Mouse (Mus musculus): ENCODE data around the gene Emilin1. TPM values are rescaled to one million over a fixed set of nuclear protein-coding genes. Genes with fewer than 3 reads are reported as not detected.

Emilin1 gene
- polyA plus RNA-seq, 1 experiment from 2014 or later, result 191 TPM

DNA sequence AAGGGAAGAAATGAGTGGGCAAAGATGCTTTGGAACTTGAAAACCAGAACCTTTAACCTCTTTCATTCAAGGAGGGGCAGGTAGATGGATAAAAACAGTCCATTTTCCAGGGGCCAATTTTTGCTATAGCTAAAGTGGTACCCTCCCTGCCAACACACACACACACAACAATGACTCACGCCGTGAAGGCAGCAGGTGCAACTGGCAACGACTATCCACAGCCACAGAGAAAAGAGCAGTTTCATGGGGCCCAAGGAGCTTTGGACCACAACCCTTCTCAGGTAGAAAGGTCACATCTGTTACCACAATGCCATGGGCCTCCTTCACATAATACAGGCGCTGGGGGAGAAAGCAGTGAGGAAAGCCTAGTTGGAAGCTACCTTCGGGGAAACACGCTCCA lies 42.5 kb downstream of the Emilin1 start:
- Histone ChIP-seq H3K4me1 (ENCODE audit: control insufficient read depth, insufficient read depth, low read length) (peaks cover 18% of the 10 kb centered on the region), H3K4me2 (replicated peaks; ENCODE audit: low read depth, low read length) (no peak overlapping the region), H3K27ac (ENCODE audit: low read depth, low read length) (no peak overlapping the region), H3K36me3 (ENCODE audit: control insufficient read depth, insufficient read depth, low read length) (peaks cover 55% of the 10 kb centered on the region), H3K27me3 (ENCODE audit: control insufficient read depth, insufficient read depth, low read length) (no peaks in the 10 kb centered on the region), H3K9ac (ENCODE audit: low read depth, low read length) (no peak overlapping the region), H3K4me3 (ENCODE audit: low read length) (no peak overlapping the region), H3K9me3 (ENCODE audit: control insufficient read depth, low read length) (no peaks in the 10 kb centered on the region)
- no peak for ATAC-seq (ENCODE audit: low FRiP score, low TSS enrichment)
- 95% methylated on average over 6 of the region's 6 CpGs for WGBS

DNA sequence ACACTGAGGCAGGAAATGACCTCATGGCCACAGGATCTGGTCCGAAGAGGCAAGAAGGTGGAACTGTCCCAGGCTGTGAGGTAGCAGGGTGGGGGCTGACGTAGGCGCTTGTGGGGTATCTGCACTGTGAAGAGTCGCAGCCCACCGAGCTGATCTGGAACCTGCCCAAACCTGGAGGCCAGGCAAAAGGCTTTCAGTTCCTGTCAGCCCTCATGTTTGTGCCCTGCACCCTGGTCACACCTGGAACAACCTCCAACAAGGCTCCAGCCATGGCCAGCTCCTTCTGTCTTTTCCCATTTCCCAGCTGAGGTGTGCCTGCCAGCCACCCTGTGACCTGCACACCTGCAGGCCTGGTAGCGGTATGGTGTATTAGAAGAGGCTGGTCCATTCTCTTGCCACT lies 44.7 kb downstream of the Emilin1 start:
- H3K27ac ChIP-seq (ENCODE audit: low read depth, low read length), result no peak overlapping the region
- peaks cover 18% of the 10 kb centered on the region for H3K4me1 ChIP-seq (ENCODE audit: control insufficient read depth, insufficient read depth, low read length)
- WGBS, result 91% methylated on average over 6 of the region's 6 CpGs
- H3K9me3 ChIP-seq (ENCODE audit: control insufficient read depth, low read length), result no peaks in the 10 kb centered on the region
- no peaks in the 10 kb centered on the region for H3K27me3 ChIP-seq (ENCODE audit: control insufficient read depth, insufficient read depth, low read length)
- peaks cover 46% of the 10 kb centered on the region for H3K36me3 ChIP-seq (ENCODE audit: control insufficient read depth, insufficient read depth, low read length)
- peak overlapping the region; percentile 7; the same call in 1 of the 2 replicates for H3K9ac ChIP-seq (ENCODE audit: low read depth, low read length)
- H3K4me2 ChIP-seq (replicated peaks; ENCODE audit: low read depth, low read length), result no peak overlapping the region
- no peak overlapping the region for H3K4me3 ChIP-seq (ENCODE audit: low read length)
- no peak for ATAC-seq (ENCODE audit: low FRiP score, low TSS enrichment)

DNA sequence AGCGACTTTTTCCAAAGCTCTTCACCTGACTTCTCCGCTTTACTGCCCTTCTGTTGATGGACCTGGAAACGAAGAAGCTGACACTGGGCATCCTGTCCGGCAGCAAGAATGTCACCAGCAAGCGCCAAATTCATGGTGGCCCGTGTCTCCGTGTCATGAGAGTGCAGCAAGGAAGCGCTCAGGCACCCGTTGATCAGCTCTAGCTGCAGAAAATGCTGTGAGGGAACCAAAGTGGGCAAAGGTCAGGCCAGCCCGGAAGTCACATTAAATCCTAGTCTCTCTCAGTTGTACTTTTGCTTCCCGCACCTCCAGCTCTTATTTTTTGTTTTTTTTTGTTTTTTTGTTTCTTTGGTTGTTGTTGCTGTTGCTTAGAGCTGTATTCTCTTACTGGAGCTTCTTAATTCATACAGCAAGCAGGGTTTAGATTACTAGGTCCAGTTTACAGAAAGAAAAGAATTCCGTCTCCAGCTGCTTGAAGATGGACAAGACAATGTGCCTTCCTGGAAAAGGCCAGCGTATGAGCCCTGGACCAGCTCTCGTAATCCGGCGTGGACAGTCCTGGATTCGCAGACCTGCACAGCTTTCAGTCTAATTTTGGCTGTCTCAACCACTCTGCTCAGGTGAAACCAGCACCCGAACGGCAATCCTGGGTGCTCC lies 46.1 kb downstream of the Emilin1 start:
- Histone ChIP-seq H3K4me3 (ENCODE audit: low read length) (peak overlapping the region; percentile 89), H3K9me3 (ENCODE audit: control insufficient read depth, low read length) (no peaks in the 10 kb centered on the region), H3K27me3 (ENCODE audit: control insufficient read depth, insufficient read depth, low read length) (no peaks in the 10 kb centered on the region), H3K27ac (ENCODE audit: low read depth, low read length) (peak overlapping the region; percentile 89; the same call in 1 of the 2 replicates), H3K9ac (ENCODE audit: low read depth, low read length) (peak overlapping the region; percentile 92), H3K36me3 (ENCODE audit: control insufficient read depth, insufficient read depth, low read length) (peaks cover 32% of the 10 kb centered on the region), H3K4me2 (replicated peaks; ENCODE audit: low read depth, low read length) (peak overlapping the region; percentile 88), H3K4me1 (ENCODE audit: control insufficient read depth, insufficient read depth, low read length) (peaks cover 18% of the 10 kb centered on the region)
- no peak for ATAC-seq (ENCODE audit: low FRiP score, low TSS enrichment)
- 27% methylated on average over 19 of the region's 19 CpGs for WGBS

DNA sequence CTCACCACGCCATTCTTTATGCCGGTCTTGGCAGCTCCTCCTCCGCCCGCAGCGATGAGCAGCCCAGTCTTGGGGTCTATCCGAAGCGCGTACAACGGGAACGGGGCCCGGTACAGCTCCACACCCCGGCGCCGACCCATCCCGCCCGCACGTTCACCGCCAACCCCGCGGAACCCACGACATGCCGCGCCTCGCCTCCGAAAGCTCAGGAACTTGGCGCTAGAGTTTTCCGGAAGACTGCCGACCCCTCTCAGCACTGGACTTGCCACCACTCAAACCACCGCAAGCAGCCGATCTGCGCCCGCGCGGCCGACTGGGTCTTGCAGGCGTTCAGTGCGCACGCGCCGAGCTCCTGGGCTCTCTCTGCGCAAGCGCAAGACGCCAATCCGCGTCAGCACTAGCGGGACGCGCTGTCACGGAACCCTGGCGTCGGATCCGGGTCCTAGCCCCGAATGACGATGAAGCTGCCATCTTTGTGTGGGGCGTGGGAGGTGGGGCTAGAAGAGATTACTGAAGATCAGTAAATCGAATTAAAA lies 46.8 kb downstream of the Emilin1 start, which contains the start of gene Preb:
Preb (minus strand) TSS at position 396 of the 536 bp plus-strand sequence.
- ATAC-seq (ENCODE audit: low FRiP score, low TSS enrichment), result peak; percentile 94
- Histone ChIP-seq H3K9me3 (ENCODE audit: control insufficient read depth, low read length) (no peaks in the 10 kb centered on the region), H3K4me1 (ENCODE audit: control insufficient read depth, insufficient read depth, low read length) (peaks cover 18% of the 10 kb centered on the region), H3K9ac (ENCODE audit: low read depth, low read length) (peak within 1 kb of the TSS; percentile 92), H3K4me3 (ENCODE audit: low read length) (peak within 1 kb of the TSS; percentile 89), H3K27ac (ENCODE audit: low read depth, low read length) (peak within 1 kb of the TSS; percentile 89), H3K36me3 (ENCODE audit: control insufficient read depth, insufficient read depth, low read length) (peaks cover 25% of the 10 kb centered on the region), H3K27me3 (ENCODE audit: control insufficient read depth, insufficient read depth, low read length) (no peaks in the 10 kb centered on the region), H3K4me2 (replicated peaks; ENCODE audit: low read depth, low read length) (peak within 1 kb of the TSS; percentile 88)
- WGBS, result under 1% methylated on average over 56 of the region's 56 CpGs

DNA sequence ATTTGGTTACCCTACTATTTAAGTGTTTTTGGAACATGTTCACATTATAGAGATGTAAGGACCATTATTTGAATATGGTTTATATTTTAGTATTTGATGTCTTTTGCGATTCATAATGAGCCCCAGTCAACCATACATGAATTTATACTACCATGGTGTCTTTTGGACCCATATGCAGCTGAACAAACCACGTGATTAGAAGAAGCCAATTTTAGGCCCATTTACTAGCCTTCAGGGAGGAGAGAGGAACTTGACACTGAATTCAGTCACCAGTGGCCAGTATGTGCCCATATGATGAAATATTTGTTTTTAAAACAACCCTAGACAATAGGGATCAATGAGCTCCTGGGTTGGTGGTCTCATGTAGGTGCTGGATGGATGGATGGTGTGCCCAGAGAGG lies 47.6 kb downstream of the Emilin1 start:
- peak overlapping the region; percentile 88 for H3K4me2 ChIP-seq (replicated peaks; ENCODE audit: low read depth, low read length)
- peak overlapping the region; percentile 89 for H3K4me3 ChIP-seq (ENCODE audit: low read length)

DNA sequence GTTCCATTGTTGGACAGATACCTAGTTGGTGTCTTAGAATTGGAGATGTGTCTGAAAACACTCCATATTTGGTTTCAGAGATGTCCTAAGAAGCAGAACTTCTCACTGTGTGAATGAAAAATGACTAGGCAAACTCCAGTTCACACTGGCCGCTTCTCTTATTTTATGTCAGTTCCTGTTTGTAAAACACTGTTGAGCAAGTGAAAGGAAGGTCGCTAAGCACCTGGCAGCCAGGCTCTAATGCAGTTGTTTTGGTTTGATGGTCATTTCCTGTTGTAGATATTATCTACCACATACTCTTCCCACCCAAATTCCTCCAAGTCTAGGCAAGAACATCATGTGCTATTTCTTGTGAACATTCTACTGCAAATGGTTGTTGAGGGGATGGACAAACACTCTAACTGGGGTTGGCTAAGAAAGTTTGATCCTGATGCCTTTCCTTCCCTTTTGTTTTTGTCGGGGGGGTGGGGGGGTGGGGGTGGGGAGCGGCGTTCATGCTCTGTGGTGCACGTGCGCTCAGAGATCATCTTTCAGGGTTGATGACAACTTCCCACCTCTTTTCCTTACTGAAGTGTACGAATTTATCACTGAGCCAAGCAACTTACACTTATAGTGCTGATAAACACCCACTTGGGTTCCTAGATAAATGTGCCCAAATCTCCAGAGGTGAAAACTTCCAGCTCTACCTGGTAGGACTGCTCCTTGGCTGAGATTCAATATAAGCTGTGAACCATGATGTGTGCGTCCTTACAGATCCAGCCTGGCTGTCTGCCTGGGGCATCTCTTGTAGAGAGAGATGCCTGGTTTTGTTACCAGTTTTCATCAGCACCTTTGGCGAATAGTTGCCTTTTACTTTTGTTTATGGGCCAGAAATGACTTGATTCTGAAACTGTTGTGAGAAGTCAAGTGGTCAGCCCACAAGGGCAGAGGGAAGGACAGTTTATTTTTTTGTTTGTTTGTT lies 48.6 kb downstream of the Emilin1 start:
- H3K27ac ChIP-seq (ENCODE audit: low read depth, low read length), result no peak overlapping the region; the same call in 1 of the 2 replicates
- no peak overlapping the region for H3K4me3 ChIP-seq (ENCODE audit: low read length)
- H3K9ac ChIP-seq (ENCODE audit: low read depth, low read length), result no peak overlapping the region
- H3K27me3 ChIP-seq (ENCODE audit: control insufficient read depth, insufficient read depth, low read length), result no peaks in the 10 kb centered on the region
- peaks cover 14% of the 10 kb centered on the region; the same call in 1 of the 2 replicates for H3K36me3 ChIP-seq (ENCODE audit: control insufficient read depth, insufficient read depth, low read length)
- H3K4me1 ChIP-seq (ENCODE audit: control insufficient read depth, insufficient read depth, low read length), result peaks cover 18% of the 10 kb centered on the region
- H3K9me3 ChIP-seq (ENCODE audit: control insufficient read depth, low read length), result no peaks in the 10 kb centered on the region
- no peak overlapping the region for H3K4me2 ChIP-seq (replicated peaks; ENCODE audit: low read depth, low read length)
- WGBS, result 61% methylated on average over 10 of the region's 10 CpGs
- no peak for ATAC-seq (ENCODE audit: low FRiP score, low TSS enrichment)

More for the DNA sequence above, 47.6 kb downstream of the Emilin1 start:
- H3K36me3 ChIP-seq (ENCODE audit: control insufficient read depth, insufficient read depth, low read length), result peaks cover 17% of the 10 kb centered on the region
- H3K27me3 ChIP-seq (ENCODE audit: control insufficient read depth, insufficient read depth, low read length), result no peaks in the 10 kb centered on the region
- ATAC-seq (ENCODE audit: low FRiP score, low TSS enrichment), result no peak
- H3K9ac ChIP-seq (ENCODE audit: low read depth, low read length), result 0 out of 2 replicates have a peak overlapping the region, but pooled peaks have one; percentile 25
- H3K4me1 ChIP-seq (ENCODE audit: control insufficient read depth, insufficient read depth, low read length), result peaks cover 18% of the 10 kb centered on the region
- no peaks in the 10 kb centered on the region for H3K9me3 ChIP-seq (ENCODE audit: control insufficient read depth, low read length)
- 92% methylated on average over 2 of the region's 2 CpGs for WGBS
- H3K27ac ChIP-seq (ENCODE audit: low read depth, low read length), result no peak overlapping the region; the same call in 1 of the 2 replicates

DNA sequence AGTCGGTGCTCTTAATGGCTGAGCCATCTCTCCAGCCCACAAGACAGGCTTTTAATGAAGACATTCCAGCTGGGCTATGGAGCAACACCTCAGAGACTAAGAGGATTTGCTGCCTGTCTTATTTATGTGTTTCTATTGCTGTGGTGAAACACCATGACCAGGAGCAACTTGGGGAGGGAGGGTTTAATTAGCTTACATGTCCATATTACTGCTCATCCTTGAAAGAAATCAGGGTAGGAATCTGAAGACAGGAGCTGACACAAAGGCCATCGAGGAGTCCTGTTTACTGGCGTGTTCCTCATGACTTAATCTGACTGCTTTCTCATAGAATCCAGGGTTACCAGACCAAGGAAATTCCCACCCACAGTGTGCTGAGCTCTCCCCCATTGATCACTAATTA lies 50.7 kb downstream of the Emilin1 start:
- 44% methylated on average over 3 of the region's 3 CpGs for WGBS
- Histone ChIP-seq H3K27me3 (ENCODE audit: control insufficient read depth, insufficient read depth, low read length) (no peaks in the 10 kb centered on the region), H3K4me2 (replicated peaks; ENCODE audit: low read depth, low read length) (no peak overlapping the region), H3K36me3 (ENCODE audit: control insufficient read depth, insufficient read depth, low read length) (no peaks in the 10 kb centered on the region), H3K9ac (ENCODE audit: low read depth, low read length) (no peak overlapping the region), H3K27ac (ENCODE audit: low read depth, low read length) (no peak overlapping the region), H3K4me3 (ENCODE audit: low read length) (no peak overlapping the region), H3K4me1 (ENCODE audit: control insufficient read depth, insufficient read depth, low read length) (peaks cover 8% of the 10 kb centered on the region; the same call in 1 of the 2 replicates), H3K9me3 (ENCODE audit: control insufficient read depth, low read length) (no peaks in the 10 kb centered on the region)
- ATAC-seq (ENCODE audit: low FRiP score, low TSS enrichment), result no peak

DNA sequence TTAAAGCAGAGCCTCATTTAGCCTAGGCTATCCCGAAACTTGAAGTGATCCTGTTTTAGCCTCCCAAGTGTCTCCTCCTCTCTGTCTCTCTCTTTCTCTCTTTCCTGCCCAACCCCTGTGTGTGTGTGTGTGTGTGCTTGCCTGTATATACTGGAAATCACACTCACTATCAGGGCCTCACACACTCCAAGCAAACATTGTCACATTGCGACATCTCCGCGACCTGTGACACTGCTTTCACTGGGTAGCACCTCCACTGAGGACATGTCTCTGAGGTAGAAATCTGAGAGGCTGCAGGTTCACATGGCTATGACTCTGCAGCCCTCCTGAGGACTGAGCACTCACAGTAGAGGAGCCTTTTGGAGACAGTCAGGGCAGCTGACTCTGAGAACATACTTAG lies 53.0 kb downstream of the Emilin1 start:
- Histone ChIP-seq H3K4me1 (ENCODE audit: control insufficient read depth, insufficient read depth, low read length) (peaks cover 3% of the 10 kb centered on the region; the same call in 1 of the 2 replicates), H3K27ac (ENCODE audit: low read depth, low read length) (no peak overlapping the region), H3K4me2 (replicated peaks; ENCODE audit: low read depth, low read length) (no peak overlapping the region), H3K27me3 (ENCODE audit: control insufficient read depth, insufficient read depth, low read length) (no peaks in the 10 kb centered on the region), H3K36me3 (ENCODE audit: control insufficient read depth, insufficient read depth, low read length) (no peaks in the 10 kb centered on the region), H3K9me3 (ENCODE audit: control insufficient read depth, low read length) (no peaks in the 10 kb centered on the region), H3K4me3 (ENCODE audit: low read length) (no peak overlapping the region), H3K9ac (ENCODE audit: low read depth, low read length) (no peak overlapping the region)
- 86% methylated on average over 4 of the region's 4 CpGs for WGBS
- ATAC-seq (ENCODE audit: low FRiP score, low TSS enrichment), result no peak

Data from kidney, embryonic 14.5 days (tissue).